Mouse (Mus musculus) layer of hippocampus, adult 11-12 months (tissue): ENCODE measurements around the gene Lmbr1l.

Source experiments
- DNase-seq: peaks from one replicate; pipeline ENCODE4 v3.0.0; 2022; ENCODE audit warnings: low spot score

Lmbr1l gene

DNA sequence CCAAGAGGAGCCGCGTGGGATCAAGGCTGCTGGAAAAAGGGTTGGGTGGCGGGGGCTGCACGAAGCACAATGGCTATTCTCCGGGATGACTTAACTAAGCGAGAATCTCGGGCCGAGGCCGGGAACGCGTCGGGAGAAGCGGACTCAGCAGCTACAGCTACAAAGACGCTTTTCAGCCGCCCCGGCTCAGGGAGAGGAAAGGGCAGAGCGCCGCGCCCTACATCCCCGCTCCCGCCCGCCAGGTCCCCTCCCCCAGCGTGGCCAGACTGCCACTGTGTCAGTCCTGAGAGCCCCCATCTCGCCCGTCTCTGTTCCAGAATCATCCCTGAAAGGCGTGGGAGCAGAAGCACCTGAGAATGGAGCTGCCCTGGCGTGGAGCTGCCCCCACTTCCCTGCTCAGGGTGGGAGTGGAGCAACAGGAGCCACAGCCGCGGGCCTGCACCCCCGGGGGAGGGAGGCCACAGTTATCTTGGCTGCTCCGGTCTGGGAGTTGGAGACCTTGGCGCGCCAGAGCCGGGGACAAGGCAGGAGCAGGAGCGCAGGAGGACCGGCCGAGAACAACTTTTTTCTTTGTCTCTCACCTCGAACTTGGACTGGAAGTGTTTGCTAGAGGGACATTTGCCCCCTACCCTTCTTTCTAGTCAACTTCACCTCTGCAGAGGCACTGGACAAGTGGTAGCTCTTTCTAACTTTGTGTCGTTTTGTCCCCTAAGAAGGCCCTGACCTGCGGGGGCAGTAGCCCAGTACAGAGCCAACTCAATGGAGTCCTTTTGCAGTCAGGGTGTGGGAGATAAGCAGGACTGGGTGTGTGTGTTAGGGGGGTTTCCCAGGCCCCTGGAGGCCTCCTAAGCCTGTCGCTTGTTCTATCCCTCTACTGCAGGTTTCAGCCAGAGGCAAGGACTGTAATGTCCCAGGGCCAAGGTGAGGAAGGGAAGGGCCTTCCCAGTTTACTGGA lies 22.1 kb downstream of the Lmbr1l start:
- DNase-seq: no peak

DNA sequence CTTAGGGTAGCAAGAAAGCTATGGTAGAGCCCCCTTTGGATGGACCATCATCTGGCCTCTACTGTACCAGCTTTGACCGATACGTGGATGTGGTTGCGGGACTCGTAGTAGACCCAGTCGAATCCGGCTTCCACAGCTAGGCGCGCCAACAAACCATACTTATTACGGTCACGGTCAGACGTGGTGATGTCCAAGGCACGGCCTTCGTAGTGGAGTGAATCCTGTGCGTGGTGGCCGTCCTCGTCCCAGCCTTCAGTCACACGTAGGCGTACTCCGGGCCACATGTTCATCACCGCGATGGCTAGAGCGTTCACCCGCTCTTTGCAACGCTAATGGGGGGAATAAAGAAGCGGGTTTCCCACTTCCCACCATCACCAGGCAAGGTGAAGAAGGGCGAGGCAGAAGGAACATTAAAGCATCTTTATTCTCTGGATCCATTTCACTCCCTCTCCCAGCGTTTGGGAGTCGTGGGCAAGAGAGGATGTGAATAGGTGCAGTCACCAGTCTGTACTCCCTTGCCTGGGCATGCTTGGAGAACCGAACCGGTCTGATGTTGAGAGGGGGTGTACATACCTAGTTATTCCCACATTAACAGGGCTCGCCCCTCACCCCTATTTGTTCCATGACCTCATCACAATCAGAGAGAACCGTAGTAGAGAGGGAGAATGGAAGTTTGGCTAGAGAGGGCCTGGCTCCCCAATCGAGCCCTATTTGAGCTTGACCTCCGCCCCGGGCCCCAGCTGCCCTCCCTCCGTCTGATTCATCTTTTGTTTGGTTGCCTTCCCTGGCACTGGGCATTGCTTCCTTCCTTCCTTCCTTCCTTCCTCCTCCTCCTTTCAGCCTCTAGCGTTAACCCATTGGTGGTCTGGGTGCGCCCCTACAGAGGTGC lies 23.0 kb downstream of the Lmbr1l start:
- no peak for DNase-seq

DNA sequence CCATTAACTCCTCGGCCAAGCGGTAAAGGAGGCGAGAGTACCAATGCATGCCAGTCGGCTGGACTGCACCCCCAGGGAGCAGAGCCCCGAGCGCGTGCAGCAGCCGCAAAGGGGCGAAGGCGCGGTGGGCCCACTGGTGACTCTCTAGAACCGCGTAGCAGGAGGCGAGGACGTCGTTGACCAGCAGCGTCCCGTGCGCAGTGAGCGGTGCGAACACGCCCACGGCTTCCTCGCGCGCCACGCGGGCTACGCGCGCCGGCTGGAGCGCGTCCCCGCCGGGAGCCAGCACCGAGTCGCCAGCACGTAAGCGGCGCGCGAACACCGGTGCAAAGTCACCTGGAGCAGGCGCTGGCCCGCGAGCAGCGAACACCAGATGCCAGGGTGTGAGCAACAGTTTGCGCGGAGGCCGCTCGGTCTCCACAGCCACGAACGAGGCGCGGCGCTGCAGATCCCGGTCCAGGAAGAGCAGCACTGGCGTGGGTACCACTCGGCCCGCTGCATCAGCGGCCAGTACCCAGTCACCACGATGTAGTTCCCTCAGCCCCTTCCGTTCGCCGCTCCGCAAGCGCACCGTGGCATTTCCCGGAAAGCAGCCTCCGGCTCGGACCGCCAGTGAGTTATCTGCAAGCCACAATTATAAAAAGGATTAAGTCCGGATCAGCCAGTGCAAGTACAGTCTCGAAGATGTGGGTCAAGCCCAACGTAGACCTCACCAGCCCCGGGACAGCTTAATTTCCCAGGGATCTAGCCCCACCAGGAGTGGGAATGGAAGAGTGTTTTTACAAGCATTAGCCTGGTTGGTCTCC lies 23.9 kb downstream of the Lmbr1l start, which contains the start of gene Rhebl1:
Gene Rhebl1, minus strand, starts transcription at position 601 of the 806 bp plus-strand sequence.
- peak; percentile 35 for DNase-seq

DNA sequence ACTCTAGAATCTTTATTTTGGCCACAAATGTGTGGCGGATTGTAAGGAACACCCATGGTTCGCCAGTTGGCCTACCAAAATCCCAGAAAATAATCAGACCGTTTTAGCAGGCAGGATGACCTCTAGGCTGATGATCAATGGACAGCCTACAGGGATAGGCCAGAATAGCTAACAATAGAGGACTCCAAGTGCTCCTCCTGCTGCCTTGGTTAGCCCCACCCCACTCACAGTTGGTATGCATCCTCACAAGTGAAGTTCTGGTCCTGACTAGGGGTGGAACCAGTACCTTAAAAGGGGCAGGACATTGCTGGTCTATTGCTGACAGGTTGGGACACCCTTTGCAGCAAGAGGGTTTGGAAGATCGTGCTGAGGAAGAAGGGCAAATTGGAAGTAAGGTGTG lies 25.0 kb downstream of the Lmbr1l start:
- no peak for DNase-seq

DNA sequence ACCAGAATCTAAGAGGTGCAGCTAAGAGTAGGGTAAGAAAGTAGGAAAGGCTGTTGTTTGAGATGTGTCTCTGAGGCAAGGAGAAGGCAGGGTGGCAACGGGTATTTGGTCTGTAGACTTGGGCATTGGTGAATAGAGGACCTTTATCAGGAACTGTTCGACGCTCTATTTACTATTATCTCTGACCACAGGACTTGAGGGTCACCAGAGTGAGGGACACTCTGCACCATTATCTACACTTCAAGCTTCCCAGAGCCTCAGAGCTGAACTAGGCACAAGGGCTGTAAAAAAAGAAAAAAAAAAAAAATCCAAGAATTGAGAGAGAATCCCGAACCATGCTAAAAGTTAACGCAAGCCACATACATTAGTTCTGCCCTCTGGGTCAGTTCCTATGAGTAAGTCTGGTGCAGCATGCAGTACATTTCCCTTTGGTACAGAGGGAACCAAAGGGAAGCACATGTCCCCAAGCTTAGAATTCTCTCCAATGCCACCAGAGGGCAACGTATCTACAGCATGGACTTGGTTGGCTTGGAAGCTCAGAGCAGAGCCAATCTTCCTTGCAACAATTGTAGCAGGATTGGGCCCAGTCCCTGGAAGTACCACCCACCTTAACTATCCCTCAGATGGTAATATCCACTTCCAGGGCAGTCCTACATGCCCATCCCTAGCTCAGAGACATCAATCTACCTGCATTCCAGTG lies 26.0 kb downstream of the Lmbr1l start:
- DNase-seq: peak; percentile 82

DNA sequence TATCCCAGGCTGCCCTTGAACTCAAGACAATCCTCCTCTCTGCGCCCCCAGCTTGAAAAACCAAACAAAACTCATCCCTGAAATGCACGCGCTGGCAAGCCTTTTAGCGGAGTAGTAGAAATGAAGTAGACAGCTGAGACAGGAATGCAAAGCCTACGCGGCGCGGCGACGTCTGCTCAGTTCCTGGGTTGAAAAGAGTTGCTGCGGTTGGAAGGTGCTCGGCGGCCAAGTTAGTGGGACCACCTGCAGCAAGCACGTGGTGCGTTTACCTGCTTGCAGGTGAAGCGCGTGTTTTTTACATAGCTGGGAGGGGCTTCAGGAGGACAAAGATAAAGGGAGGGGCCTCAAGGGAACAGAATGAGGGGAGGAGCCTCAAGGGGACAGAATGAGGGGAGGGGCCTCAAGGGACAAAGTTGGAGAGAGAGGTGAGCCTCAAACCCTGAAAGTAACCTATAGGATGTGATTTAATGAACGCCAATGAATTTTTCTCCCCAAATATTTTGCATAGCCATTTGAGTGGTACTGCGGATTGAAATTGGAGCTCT lies 26.8 kb downstream of the Lmbr1l start:
- no peak for DNase-seq

DNA sequence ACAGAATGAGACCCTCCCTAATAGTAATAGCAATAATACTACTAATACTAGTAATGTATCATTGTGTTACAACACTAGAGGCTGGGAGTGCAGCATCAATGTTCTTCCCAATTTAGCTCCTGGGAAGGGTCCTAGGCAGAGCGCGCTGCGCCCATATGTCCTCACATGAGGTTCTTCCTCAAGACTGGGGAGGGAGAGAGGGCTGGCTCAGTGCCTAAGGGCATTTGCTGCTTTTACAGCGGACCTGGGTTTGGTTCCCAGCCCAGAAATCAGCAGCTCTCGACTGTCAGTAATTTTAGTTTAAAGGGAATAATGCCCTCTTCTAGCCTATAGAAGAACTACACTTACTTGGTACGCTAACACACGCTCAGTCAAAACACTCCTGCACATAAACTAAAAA lies 30.5 kb downstream of the Lmbr1l start:
- DNase-seq: no peak

DNA sequence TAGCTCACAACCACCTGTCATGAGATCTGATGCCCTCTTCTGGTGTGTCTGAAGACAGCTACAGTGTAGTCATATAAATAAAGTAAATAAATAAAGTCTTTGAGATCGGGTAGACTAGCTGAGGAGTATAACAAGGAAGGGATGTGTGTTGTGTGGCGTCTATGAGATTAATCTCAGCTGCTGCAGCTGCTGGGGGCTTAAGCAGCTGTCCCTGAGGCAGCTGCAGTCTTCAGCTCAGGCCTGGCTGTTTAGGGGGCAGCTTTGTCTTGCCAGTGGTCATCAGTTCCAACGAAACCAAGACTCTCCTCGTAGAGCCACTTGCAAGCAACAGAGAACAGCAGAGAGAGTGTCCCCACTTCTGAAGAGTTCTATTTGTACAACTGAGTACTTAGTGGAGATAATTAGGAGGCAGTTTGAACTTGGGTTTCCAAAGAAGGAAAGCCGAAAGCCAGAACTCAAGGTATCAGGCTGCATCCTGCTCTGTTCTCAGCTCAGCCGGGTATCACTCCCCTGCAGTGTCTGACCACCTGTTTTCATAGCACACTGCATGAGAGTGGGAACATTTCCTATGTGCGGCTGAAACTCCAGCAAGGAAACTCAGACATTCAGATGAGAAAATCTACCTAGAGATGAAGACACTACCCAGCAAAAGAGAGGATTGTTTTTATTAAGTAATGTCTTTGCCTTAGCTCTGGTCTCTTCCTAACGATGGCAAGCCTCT lies 31.2 kb downstream of the Lmbr1l start:
- DNase-seq: no peak

DNA sequence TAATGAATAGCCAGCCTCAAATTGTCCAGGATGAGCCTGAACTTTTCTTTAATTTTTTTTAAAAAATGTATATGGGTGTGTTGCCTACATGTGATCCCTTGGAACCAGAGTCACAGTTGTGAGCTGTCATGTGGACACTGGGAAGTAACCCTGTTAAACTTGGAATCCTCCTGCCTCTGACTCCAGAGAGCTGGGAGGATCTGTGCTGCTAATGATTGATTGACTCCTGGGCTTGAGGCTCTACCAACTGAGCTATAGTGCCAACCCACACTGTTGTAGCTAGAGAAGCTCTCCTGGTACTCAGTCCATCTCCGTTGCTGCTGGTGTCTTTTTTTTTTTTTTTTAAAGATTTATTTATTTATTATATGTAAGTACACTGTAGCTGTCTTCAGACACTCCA lies 33.9 kb downstream of the Lmbr1l start:
- DNase-seq: no peak

DNA sequence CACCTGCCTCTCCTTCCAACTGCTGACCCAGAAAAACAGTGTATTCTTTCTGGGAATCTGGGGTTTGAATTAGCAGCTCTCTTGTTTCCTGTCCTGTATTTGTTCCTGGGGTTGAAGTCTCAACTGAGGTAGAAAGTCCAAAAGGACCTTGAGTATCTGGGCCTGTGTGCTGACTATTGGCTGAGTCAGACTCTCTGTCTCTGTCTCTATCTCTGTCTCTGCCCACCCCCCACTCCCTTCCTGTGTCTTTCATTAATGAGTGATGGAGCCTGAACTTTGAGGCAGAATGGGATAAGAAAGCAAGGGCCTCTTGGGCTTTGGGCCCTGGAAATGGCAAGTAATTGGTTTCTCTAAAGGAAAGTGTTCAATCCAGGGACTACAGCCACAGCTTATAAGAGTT lies 34.4 kb downstream of the Lmbr1l start:
- no peak for DNase-seq

DNA sequence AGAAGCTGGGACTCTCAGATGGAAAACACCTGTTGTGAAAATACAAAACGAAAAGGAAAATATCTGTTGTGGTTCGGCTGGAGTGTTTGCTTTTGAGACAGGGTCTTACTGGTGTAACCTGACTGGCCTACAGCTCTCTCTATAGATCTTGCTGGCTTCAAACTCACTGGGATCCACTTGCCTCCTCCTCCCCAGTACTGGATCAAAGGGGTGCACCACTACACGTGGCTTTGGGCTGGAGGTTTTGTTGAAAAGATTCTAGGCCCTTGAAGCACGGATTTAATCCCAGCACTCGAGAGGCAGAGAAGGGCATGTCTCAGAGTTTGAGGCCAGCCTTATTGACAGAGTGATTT lies 36.4 kb downstream of the Lmbr1l start:
- no peak for DNase-seq

DNA sequence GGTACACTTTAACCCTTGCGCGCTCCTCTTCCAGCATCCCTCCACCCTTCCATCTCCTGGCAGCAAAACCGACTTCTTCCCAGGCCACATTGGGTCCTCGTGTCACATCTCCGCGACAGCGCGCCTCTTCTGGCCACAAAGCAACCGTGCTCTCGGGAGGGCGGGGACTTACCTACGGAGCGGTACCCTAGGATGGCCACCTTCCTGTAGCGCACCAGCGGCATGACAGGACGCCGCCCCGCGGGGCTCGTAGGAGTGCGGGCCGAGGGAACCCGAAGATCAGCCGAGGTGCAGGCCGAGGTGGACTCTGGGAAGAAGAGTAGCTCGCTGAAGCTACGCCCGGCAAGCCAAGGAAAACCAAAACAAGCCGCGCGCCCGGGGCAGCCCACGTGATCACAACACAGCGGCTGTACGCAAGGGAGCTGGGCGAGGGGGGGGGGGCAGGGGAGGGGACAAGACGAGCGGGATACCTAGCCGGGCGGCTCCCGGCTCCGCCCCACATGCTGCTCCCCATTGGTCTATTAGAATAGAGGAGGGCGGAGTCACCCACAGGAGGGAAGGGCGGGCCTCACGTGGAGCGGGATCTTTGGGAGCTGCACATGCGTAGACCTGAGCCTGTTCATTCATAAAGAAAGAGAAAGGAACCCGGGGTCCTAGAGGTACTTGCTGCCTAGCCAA lies 36.9 kb downstream of the Lmbr1l start:
- DNase-seq: peak; percentile 93

DNA sequence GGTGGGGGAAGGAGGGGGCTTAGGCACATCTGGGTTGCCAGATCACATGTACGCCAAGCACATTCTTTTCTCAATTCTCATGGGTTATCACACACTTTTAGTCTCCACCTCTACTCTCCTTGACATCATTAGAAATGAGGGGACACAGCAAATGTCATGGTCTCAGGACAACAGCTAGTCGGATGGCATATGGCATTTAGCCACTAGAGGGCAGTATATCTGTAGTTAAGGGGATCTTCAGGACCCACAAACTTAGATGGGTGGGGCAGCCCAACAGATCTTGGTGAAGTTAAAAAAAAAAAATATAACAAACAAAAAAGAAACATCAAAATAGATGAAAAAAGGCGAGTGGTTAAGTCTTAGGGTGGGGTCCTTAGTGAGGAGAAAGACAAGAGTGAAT lies 40.7 kb downstream of the Lmbr1l start:
- DNase-seq: peak; percentile 79

DNA sequence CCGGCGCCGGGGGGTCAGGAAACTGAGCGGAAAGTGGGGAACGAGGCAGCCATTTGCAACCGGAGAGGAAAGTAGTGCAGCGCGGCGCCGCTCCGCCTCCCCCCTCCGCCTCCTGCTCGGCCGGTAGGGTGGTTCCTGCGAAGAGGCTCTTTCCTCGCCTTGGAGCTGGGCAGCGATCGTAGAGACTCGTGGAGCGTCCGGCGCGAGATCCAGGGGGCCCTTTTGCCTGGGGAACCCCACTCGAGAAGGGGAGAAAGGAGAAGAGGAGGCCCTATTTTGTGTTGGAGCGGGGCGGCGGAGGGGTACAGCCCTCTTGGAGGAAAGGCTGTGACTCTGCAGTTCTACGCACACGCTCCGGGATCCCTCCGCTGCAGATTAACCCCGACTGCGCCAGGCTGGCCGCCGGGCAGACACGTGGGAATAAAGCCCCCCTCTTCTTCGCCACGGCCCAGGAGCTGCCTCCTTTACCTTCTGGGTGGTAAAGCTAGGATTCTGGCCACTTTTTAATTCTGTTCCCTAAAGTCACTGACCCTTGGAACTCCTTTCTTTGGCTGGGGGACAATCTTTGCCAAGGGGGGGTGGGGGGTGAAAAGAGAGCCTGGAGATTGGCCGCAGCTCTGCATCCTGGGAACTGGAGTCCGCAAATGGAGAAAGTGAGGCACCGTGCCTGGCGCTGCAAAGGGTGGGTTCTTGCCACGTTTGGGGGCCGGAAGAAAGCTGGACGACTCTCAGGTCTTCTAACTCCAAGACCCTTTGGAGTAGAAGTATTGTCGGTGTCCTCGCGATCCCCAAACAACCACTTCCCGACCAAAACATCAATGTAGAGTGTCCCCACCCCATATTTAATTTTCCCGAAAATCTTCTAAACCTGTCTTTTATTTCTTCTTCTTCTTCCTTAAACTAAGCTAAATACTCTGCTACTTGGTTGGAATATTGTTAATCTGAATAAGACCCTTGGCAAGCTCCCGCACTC lies 45.8 kb downstream of the Lmbr1l start:
- DNase-seq: peak; percentile 95

DNA sequence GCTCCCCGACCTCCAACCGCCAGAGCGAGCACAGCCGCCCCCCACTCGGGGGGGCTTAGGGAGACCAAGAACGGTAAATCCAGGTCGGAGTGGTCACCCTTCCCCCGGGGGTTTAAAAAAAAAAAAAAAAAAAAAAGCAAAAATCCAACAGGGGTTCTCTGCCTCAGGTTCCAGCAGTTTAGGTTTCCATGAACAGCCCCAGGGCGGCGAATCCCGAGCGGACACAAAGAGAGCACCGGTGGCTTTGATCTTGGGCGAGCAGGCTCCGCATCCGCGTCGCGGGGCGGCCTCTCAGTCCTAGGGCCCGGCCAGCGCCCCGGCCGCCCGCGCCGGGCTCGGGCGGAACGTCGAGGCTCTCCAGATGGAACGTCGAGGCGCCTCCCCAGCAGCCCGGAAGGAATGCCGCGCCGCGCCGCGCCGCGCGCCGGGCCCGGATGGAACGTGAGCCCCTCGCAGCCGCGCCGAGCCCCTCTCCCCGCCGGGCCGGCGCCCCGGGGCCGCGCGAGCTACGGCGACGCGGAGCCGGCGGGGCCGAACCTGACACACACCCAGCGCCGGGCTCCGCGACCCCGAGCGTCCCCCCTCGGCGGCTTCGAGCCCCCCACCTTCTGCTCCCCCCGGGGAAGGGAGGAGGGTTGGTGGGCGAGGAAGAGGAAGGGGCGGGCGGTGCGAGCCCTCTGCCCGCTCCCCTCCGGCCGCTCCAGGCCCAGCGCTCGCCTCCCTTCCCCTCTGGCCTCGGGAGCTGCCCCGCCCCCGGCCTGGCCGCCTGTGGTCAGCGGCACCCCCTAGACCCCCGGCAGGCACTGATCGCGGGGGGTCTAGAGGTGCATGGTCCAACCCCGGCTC lies 46.7 kb downstream of the Lmbr1l start, which contains the start of gene Kmt2d:
Gene Kmt2d, minus strand, starts transcription at position 135 of the 846 bp plus-strand sequence.
- peak; percentile 44 for DNase-seq

DNA sequence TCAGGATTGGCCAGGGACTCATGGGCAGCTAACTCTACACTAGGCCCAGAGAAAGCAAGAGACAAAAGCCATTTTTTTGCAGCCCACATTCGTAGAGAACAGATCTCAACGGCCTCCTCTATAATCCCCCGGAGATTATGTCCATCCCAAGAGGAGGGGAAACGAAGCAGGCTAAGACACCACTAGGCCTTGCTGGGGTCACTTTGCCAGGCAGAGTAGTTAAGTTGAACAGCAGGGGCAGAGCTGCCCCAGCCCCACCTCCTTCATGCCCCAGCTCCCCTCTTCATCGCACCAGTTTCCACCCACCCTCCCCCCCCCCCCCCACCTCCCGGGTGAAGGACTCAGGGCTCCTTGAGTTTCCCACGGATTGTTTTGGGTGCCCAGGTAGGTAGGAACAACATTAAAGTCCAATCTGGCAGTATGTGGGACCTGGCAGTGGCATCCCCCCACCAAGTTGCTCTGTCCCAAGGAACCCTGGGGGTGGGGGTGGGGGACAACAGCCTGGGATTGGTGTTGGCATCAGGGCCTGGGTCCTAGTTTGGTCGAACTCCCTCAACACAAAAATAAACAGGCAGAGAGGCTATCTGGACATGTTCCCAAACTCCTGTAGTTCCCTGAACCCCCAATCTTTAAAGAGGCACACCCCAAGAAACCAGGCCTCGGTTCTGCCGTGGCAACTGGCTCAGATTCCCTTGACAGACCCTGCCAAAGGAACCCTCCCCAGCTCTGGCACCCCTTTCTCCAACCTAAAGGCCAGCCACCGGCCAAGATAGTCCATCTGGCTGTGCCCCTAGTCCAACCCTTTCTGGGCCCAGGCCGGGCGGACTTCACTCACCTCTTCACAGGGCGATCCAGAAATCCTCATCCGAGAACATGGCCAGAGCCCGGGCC lies 47.6 kb downstream of the Lmbr1l start:
- DNase-seq: no peak
